8 mouse cellular contexts compared by ENCODE assay signal in genomic region chr14:99579271-99579759, GRCm38 (mm10).
DNase-seq lines count a peak whose midpoint lies in the region; ATAC-seq lines count a peak whose summit lies in the region.

No protein-coding gene starts in this region.

- no peak for DNase-seq in heart, postnatal 14 days
- no peak for DNase-seq in spleen, postnatal 14 days (ENCODE audit: low spot score in 2 of 2)
- DNase-seq in adrenal gland, postnatal 14 days: no peak

- no peaks in the 10 kb centered on the region for H3K36me3 ChIP-seq in heart, embryonic 15.5 days
- no peaks in the 10 kb centered on the region for H3K36me3 ChIP-seq in midbrain, embryonic 15.5 days (replicated peaks)
- no peaks in the 10 kb centered on the region for H3K36me3 ChIP-seq in midbrain, embryonic 13.5 days
- H3K36me3 ChIP-seq in intestine, embryonic 15.5 days: no peaks in the 10 kb centered on the region
- no peaks in the 10 kb centered on the region for H3K36me3 ChIP-seq in stomach, embryonic 15.5 days

- H3K4me2 ChIP-seq in heart, embryonic 15.5 days: peak overlapping the region; percentile 54
- no peak overlapping the region for H3K4me2 ChIP-seq in midbrain, embryonic 15.5 days
- no peak overlapping the region for H3K4me2 ChIP-seq in midbrain, embryonic 13.5 days (replicated peaks)
- peak overlapping the region; percentile 35 for H3K4me2 ChIP-seq in intestine, embryonic 15.5 days (replicated peaks)
- H3K4me2 ChIP-seq in stomach, embryonic 15.5 days: peak overlapping the region; percentile 51

- H3K9me3 ChIP-seq in heart, embryonic 15.5 days (replicated peaks): no peaks in the 10 kb centered on the region
- no peaks in the 10 kb centered on the region for H3K9me3 ChIP-seq in midbrain, embryonic 15.5 days
- no peaks in the 10 kb centered on the region for H3K9me3 ChIP-seq in midbrain, embryonic 13.5 days
- H3K9me3 ChIP-seq in intestine, embryonic 15.5 days: no peaks in the 10 kb centered on the region
- no peaks in the 10 kb centered on the region for H3K9me3 ChIP-seq in stomach, embryonic 15.5 days

- H3K4me3 ChIP-seq in heart, embryonic 15.5 days: peak overlapping the region; percentile 30
- no peak overlapping the region for H3K4me3 ChIP-seq in midbrain, embryonic 15.5 days
- H3K4me3 ChIP-seq in midbrain, embryonic 13.5 days (replicated peaks): no peak overlapping the region
- H3K4me3 ChIP-seq in intestine, embryonic 15.5 days (replicated peaks): no peak overlapping the region
- H3K4me3 ChIP-seq in stomach, embryonic 15.5 days (replicated peaks): 0 out of 2 replicates have a peak overlapping the region, but pooled peaks have one; percentile 8

- H3K27ac ChIP-seq in heart, embryonic 15.5 days: no peak overlapping the region; the same call in 1 of the 2 replicates
- H3K27ac ChIP-seq in midbrain, embryonic 15.5 days: no peak overlapping the region
- no peak overlapping the region for H3K27ac ChIP-seq in midbrain, embryonic 13.5 days
- H3K27ac ChIP-seq in intestine, embryonic 15.5 days: peak overlapping the region; percentile 76
- peak overlapping the region; percentile 89 for H3K27ac ChIP-seq in stomach, embryonic 15.5 days

- H3K4me1 ChIP-seq in heart, embryonic 15.5 days (replicated peaks): peaks cover 3% of the 10 kb centered on the region; the same call in 1 of the 2 replicates
- H3K4me1 ChIP-seq in midbrain, embryonic 15.5 days: no peaks in the 10 kb centered on the region; the same call in 1 of the 2 replicates
- H3K4me1 ChIP-seq in midbrain, embryonic 13.5 days (replicated peaks): 0 out of 2 replicates have a peak, but pooled peaks cover 6% of the 10 kb centered on the region
- 0 out of 2 replicates have a peak, but pooled peaks cover 2% of the 10 kb centered on the region for H3K4me1 ChIP-seq in intestine, embryonic 15.5 days (replicated peaks)
- H3K4me1 ChIP-seq in stomach, embryonic 15.5 days: no peaks in the 10 kb centered on the region; the same call in 1 of the 2 replicates

- no peak for ATAC-seq in heart, embryonic 15.5 days (replicated peaks; ENCODE audit: insufficient number of reproducible peaks, insufficient read depth, low FRiP score, low read depth)
- peak; percentile 27; the same call in 1 of the 2 replicates for ATAC-seq in midbrain, embryonic 15.5 days (replicated peaks)
- ATAC-seq in midbrain, embryonic 13.5 days: no peak
- peak; percentile 76 for ATAC-seq in intestine, embryonic 15.5 days
- ATAC-seq in stomach, embryonic 15.5 days (ENCODE audit: insufficient read depth, low FRiP score, low read depth): peak; percentile 73

- 25% methylated on average over 10 of the region's 10 CpGs for WGBS in heart, embryonic 15.5 days
- WGBS in midbrain, embryonic 15.5 days: 28% methylated on average over 10 of the region's 10 CpGs
- WGBS in midbrain, embryonic 13.5 days: 37% methylated on average over 10 of the region's 10 CpGs
- WGBS in intestine, embryonic 15.5 days: 31% methylated on average over 10 of the region's 10 CpGs
- 24% methylated on average over 10 of the region's 10 CpGs for WGBS in stomach, embryonic 15.5 days

- no peaks in the 10 kb centered on the region for H3K27me3 ChIP-seq in heart, embryonic 15.5 days
- no peaks in the 10 kb centered on the region for H3K27me3 ChIP-seq in midbrain, embryonic 15.5 days (replicated peaks)
- no peaks in the 10 kb centered on the region for H3K27me3 ChIP-seq in midbrain, embryonic 13.5 days
- H3K27me3 ChIP-seq in intestine, embryonic 15.5 days (replicated peaks): no peaks in the 10 kb centered on the region
- H3K27me3 ChIP-seq in stomach, embryonic 15.5 days (replicated peaks): no peaks in the 10 kb centered on the region

- H3K9ac ChIP-seq in heart, embryonic 15.5 days: no peak overlapping the region
- no peak overlapping the region for H3K9ac ChIP-seq in midbrain, embryonic 15.5 days
- H3K9ac ChIP-seq in midbrain, embryonic 13.5 days (replicated peaks): no peak overlapping the region
- no peak overlapping the region for H3K9ac ChIP-seq in intestine, embryonic 15.5 days
- H3K9ac ChIP-seq in stomach, embryonic 15.5 days: no peak overlapping the region

- intact Hi-C loops in heart, postnatal 14 days (cut with DNase I): no loop called here

Comparison
In these comparisons a context has a peak if more than half of its experiments do, and no peak if none do; other contexts are left out.
1. ATAC-seq: peak in midbrain, embryonic 15.5 days (single experiment), intestine, embryonic 15.5 days (single experiment) and stomach, embryonic 15.5 days (single experiment); none in heart, embryonic 15.5 days (single experiment) and midbrain, embryonic 13.5 days (single experiment).
2. H3K27ac ChIP-seq: peak in intestine, embryonic 15.5 days (single experiment) and stomach, embryonic 15.5 days (single experiment); none in heart, embryonic 15.5 days (single experiment), midbrain, embryonic 15.5 days (single experiment) and midbrain, embryonic 13.5 days (single experiment).
3. H3K4me2 ChIP-seq: peak in heart, embryonic 15.5 days (single experiment), intestine, embryonic 15.5 days (single experiment) and stomach, embryonic 15.5 days (single experiment); none in midbrain, embryonic 15.5 days (single experiment) and midbrain, embryonic 13.5 days (single experiment).
4. H3K4me3 ChIP-seq: peak in heart, embryonic 15.5 days (single experiment) and stomach, embryonic 15.5 days (single experiment); none in midbrain, embryonic 15.5 days (single experiment), midbrain, embryonic 13.5 days (single experiment) and intestine, embryonic 15.5 days (single experiment).